Mouse (Mus musculus) kidney, postnatal 25 days (tissue): ENCODE data around the gene Ptch2.

ENCODE experiments used
- DNase-seq, 2 experiments: peaks; one replicate each; pipeline ENCODE4 v3.0.0; 2021; ENCODE audit warnings: mixed read lengths in 2 of 2

The Ptch2 gene

GRCm38 (mm10) chr4:117131198-117131597 lies 35.3 kb downstream of the Ptch2 start:
- no peak for DNase-seq

GRCm38 (mm10) chr4:117131890-117132793 lies 36.3 kb downstream of the Ptch2 start:
- DNase-seq: no peak

- no peak for DNase-seq
Measured at GRCm38 (mm10) chr4:117132794-117133143, 36.9 kb downstream of the Ptch2 start.

GRCm38 (mm10) chr4:117133366-117133796 lies 37.5 kb downstream of the Ptch2 start:
- DNase-seq: peak in 1 of 2 experiments; percentile 47

- DNase-seq: peak; percentile 98 to 99
Measured at GRCm38 (mm10) chr4:117133817-117134600, 38.1 kb downstream of the Ptch2 start, which contains the start of gene Plk3. Plk3 (minus strand) TSS chr4:117133963.

GRCm38 (mm10) chr4:117134601-117134995 lies 38.7 kb downstream of the Ptch2 start:
- peak in 1 of 2 experiments; percentile 61 for DNase-seq

GRCm38 (mm10) chr4:117136034-117136433 lies 40.2 kb downstream of the Ptch2 start:
- DNase-seq: peak; percentile 85 to 95

- no peak for DNase-seq
Measured at GRCm38 (mm10) chr4:117138295-117139216, 42.7 kb downstream of the Ptch2 start.

- DNase-seq: peak; percentile 68 to 79
Measured at GRCm38 (mm10) chr4:117139217-117139612, 43.3 kb downstream of the Ptch2 start.

GRCm38 (mm10) chr4:117140613-117141012 lies 44.7 kb downstream of the Ptch2 start:
- no peak for DNase-seq

GRCm38 (mm10) chr4:117143023-117143422 lies 47.1 kb downstream of the Ptch2 start:
- no peak for DNase-seq

GRCm38 (mm10) chr4:117145248-117145647 lies 49.4 kb downstream of the Ptch2 start:
- DNase-seq: no peak

- DNase-seq: peak; percentile 91 to 95
Measured at GRCm38 (mm10) chr4:117146176-117146575, 50.3 kb downstream of the Ptch2 start.

- DNase-seq: no peak
Measured at GRCm38 (mm10) chr4:117148047-117148713, 52.3 kb downstream of the Ptch2 start.

- DNase-seq: no peak
Measured at GRCm38 (mm10) chr4:117148815-117149214, 52.9 kb downstream of the Ptch2 start.

- no peak for DNase-seq
Measured at GRCm38 (mm10) chr4:117149291-117150211, 53.7 kb downstream of the Ptch2 start.

- no peak for DNase-seq
Measured at GRCm38 (mm10) chr4:117150212-117150733, 54.4 kb downstream of the Ptch2 start.

- DNase-seq: no peak
Measured at GRCm38 (mm10) chr4:117151416-117151815, 55.5 kb downstream of the Ptch2 start.

- DNase-seq: no peak
Measured at GRCm38 (mm10) chr4:117152714-117153113, 56.8 kb downstream of the Ptch2 start.

GRCm38 (mm10) chr4:117155020-117155791 lies 59.3 kb downstream of the Ptch2 start:
- no peak for DNase-seq
